Mouse (Mus musculus): ENCODE results near the gene Crlf1.

GRCm38 (mm10) chr8:70501820-70502529, 9.0 kb downstream of the Crlf1 start:
- no peak for TF ChIP-seq POLR2A (IDR thresholded peaks at IDR 0.05; ENCODE audit: extremely low read depth, insufficient read depth, low read length)
- TF ChIP-seq CTCF (IDR thresholded peaks at IDR 0.05; ENCODE audit: extremely low read depth, insufficient read depth, low read length), result no peak
